Mouse (Mus musculus) spleen, postnatal 10 days (tissue): Measurements from ENCODE around the gene Gca.
"Not testable (repeated sequence)": the region's sequence is repeated elsewhere in the genome, so short reads cannot be mapped to it uniquely, and the experiment has no call there.

Source experiments
- DNase-seq, 2 experiments: peaks; one replicate each; pipeline ENCODE4 v3.0.0; 2021 to 2022; ENCODE audit warnings: low spot score in 2 of 2

Gca gene

GRCm38 (mm10) chr2:62669848-62670247 lies 5.8 kb downstream of the Gca start:
- no peak for DNase-seq

- no peak for DNase-seq
These were observed 6.2 kb downstream of the Gca start for GRCm38 (mm10) chr2:62670301-62670700.

GRCm38 (mm10) chr2:62670767-62671166 lies 6.7 kb downstream of the Gca start:
- DNase-seq = no peak

GRCm38 (mm10) chr2:62672788-62673187 lies 8.7 kb downstream of the Gca start:
- DNase-seq = no peak

GRCm38 (mm10) chr2:62681667-62682066 lies 17.6 kb downstream of the Gca start:
- no peak for DNase-seq

GRCm38 (mm10) chr2:62684989-62685595 lies 21.0 kb downstream of the Gca start:
- DNase-seq = no peak

- DNase-seq = no peak
These were observed 21.8 kb downstream of the Gca start for GRCm38 (mm10) chr2:62685934-62686333.

GRCm38 (mm10) chr2:62706313-62706712 lies 42.2 kb downstream of the Gca start:
- DNase-seq = no peak

- no peak for DNase-seq
These were observed 45.5 kb downstream of the Gca start for GRCm38 (mm10) chr2:62709633-62710032.

GRCm38 (mm10) chr2:62714362-62714761 lies 50.3 kb downstream of the Gca start:
- not testable (repeated sequence) for DNase-seq

GRCm38 (mm10) chr2:62715260-62715659 lies 51.2 kb downstream of the Gca start:
- DNase-seq = no peak

- DNase-seq = no peak
These were observed 53.2 kb downstream of the Gca start for GRCm38 (mm10) chr2:62717270-62717669.

- no peak for DNase-seq
These were observed 54.3 kb downstream of the Gca start for GRCm38 (mm10) chr2:62718411-62718810.

- DNase-seq = no peak
These were observed 61.9 kb downstream of the Gca start for GRCm38 (mm10) chr2:62725946-62726345.

GRCm38 (mm10) chr2:62727732-62728131 lies 63.6 kb downstream of the Gca start:
- no peak for DNase-seq

- no peak for DNase-seq
These were observed 66.6 kb downstream of the Gca start for GRCm38 (mm10) chr2:62730671-62731070.

GRCm38 (mm10) chr2:62743098-62743497 lies 79.0 kb downstream of the Gca start:
- DNase-seq = no peak
